Mouse (Mus musculus): ENCODE results near the gene Steap4.

- TF ChIP-seq CTCF (conservative IDR thresholded peaks at IDR 0.05; ENCODE audit: insufficient read depth, insufficient read length, low read depth, low read length) (no peak), POLR2A (IDR thresholded peaks at IDR 0.05; ENCODE audit: low read depth, low read length) (no peak)
Observed at GRCm38 (mm10) chr5:7933933-7934675, 26.2 kb upstream of the Steap4 start.

Measured in kidney, adult 2 months (tissue).